Mouse (Mus musculus) liver, embryonic 16.5 days (tissue): Measurements from ENCODE around the gene Canx. TPM values are rescaled to one million over a fixed set of nuclear protein-coding genes. Genes with fewer than 3 reads are reported as not detected.
A peak's percentile ranks its signal among the peaks of the same experiment; 100 is the strongest.

Experiments
- microRNA counts: library from miRNA; unstranded; fragments of <30 nt; microRNA quantifications from one replicate; lab custom pipeline; 2016
- microRNA-seq: library from miRNA; unstranded; fragments of <30 nt; microRNA quantifications from one replicate; pipeline ENCODE4, GENCODE M21; 2016
- polyA plus RNA-seq: library from polyadenylated mRNA; unstranded; fragments of >200 nt; fragmentation: Nextera tagmentation; extraction: Ambion mirVana; gene quantifications from 2 replicates; pipeline ENCODE4 v1.2.1, GENCODE M21; 2015

Canx gene
- polyA plus RNA-seq, 1 experiment from 2014 or later, result 172 TPM

MicroRNAs within 50 kb of the gene (microRNA counts, 519-probe panel; counts per million panel counts)
- 2,416 counts per million, percentile 60 among the panel's probes with 10 or more counts for microRNA mmu-miR-804 (lab: Ali Mortazavi, UCI)

Small RNA genes within 50 kb of the gene (microRNA-seq; reads per million reads assigned to microRNA genes)
- gene Mir804, result not detected

Other genes starting within 250 kb of the Canx start
- 12.9 and 13.1 TPM in 2 replicates for gene Tbc1d9b, start 194.3 kb downstream of the Canx start, polyA plus RNA-seq
- gene Mrnip, start 151.2 kb downstream of the Canx start, polyA plus RNA-seq, result 7.9 and 8.6 TPM in 2 replicates
- 165 and 182 TPM in 2 replicates for gene Sqstm1, start 114.8 kb downstream of the Canx start, polyA plus RNA-seq
- gene Mgat4b, start 114.8 kb downstream of the Canx start, polyA plus RNA-seq, result 2.2 and 3.1 TPM in 2 replicates
- 0.50 and 0.61 TPM in 2 replicates for gene Ltc4s, start 87.1 kb downstream of the Canx start, polyA plus RNA-seq
- 1.3 and 1.5 TPM in 2 replicates for gene Maml1, start 33.4 kb downstream of the Canx start, polyA plus RNA-seq
- gene Cby3, start 28.8 kb upstream of the Canx start, polyA plus RNA-seq, result not detected in 2 replicates
- 93.6 and 95.8 TPM in 2 replicates for gene Hnrnph1, start 51.3 kb upstream of the Canx start, polyA plus RNA-seq
- 6.0 and 8.4 TPM in 2 replicates for gene Rufy1, start 105.5 kb upstream of the Canx start, polyA plus RNA-seq